Mouse (Mus musculus): ENCODE results near the gene Tmem132c.

DNA sequence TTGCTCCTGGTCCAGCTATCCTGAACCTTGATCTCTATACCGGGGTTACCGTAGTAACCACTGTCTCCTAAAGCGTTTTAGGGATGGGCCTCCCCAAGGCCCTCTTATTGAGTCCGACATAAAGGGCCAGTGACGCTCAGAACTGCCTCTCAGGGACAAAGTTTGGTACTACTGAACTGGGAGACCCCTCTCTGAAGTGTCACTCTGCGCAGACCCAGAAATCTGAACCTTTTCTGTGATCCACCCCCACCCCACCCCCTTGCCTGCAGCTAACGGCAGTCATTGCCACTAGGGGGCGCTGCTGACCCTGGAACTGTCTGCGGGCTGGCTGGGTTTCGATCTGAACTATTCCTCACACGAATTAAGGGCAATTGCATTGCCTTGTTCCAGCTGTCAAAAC is 6.4 kb upstream of the Tmem132c start:
- TF ChIP-seq CTCF (IDR thresholded peaks at IDR 0.05; ENCODE audit: insufficient read depth, low read length), result peak; percentile 53
- TF ChIP-seq POLR2A (IDR thresholded peaks at IDR 0.05; ENCODE audit: borderline replicate concordance, extremely low read depth, low read depth, low read length), result no peak
